Comparison of ENCODE assay signal across 9 mouse cellular contexts in the genomic region with DNA sequence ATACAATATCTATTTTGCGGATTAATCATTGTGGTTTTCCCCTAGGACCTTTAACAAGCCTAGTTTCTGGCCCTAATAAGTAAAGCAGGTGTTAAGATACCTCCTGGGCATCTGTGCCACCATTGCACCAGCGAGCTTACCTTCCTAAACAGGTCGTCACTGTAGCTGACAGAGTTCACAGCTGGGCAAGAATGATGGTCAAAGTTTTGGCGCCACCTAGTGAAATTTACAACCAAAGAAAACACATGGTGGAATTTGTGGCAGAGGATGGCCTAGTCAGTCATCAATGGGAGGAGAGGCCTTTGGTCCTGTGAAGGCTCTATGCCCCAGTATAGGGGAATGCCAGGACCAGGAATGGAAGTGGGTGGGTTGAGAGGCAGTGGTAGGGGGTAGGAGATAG. TPM values are rescaled to one million over a fixed set of nuclear protein-coding genes. Genes with fewer than 3 reads are reported as not detected.
A peak's percentile ranks its signal among the peaks of the same experiment; 100 is the strongest.
DNase-seq lines count a peak whose midpoint lies in the region; ATAC-seq lines count a peak whose summit lies in the region.
"Had no signal": no experiment of that assay in that cellular context is flagged by ENCODE, and none has a peak within 500 bp of the region (broad histone marks: within the 10 kb centered on the region; RNA-seq: fewer than 3 reads in every experiment).

No protein-coding gene starts in this region.

- no peaks in the 10 kb centered on the region for H3K4me1 ChIP-seq in midbrain, embryonic 12.5 days
- no peaks in the 10 kb centered on the region for H3K4me1 ChIP-seq in midbrain, embryonic 11.5 days (ENCODE audit: control insufficient read depth, insufficient read depth, low read length)
- H3K4me1 ChIP-seq: lung, embryonic 15.5 days had no signal

- no peaks in the 10 kb centered on the region for H3K9me3 ChIP-seq in midbrain, embryonic 12.5 days
- no peaks in the 10 kb centered on the region for H3K9me3 ChIP-seq in midbrain, embryonic 11.5 days (ENCODE audit: control insufficient read depth, low read length)
- H3K9me3 ChIP-seq: lung, embryonic 15.5 days had no signal

- ATAC-seq in midbrain, embryonic 12.5 days (ENCODE audit: low FRiP score, low read depth), result peak; percentile 38; the same call in 1 of the 2 replicates
- ATAC-seq in midbrain, embryonic 11.5 days (ENCODE audit: low FRiP score), result no peak

- no peaks in the 10 kb centered on the region for H3K36me3 ChIP-seq in midbrain, embryonic 12.5 days
- no peaks in the 10 kb centered on the region for H3K36me3 ChIP-seq in midbrain, embryonic 11.5 days (ENCODE audit: control insufficient read depth, insufficient read depth, low read length)
- H3K36me3 ChIP-seq: lung, embryonic 15.5 days had no signal

- 55% methylated on average over 4 of the region's 4 CpGs for WGBS in midbrain, embryonic 12.5 days
- 55% methylated on average over 4 of the region's 4 CpGs for WGBS in midbrain, embryonic 11.5 days

- H3K9ac ChIP-seq in midbrain, embryonic 12.5 days (replicated peaks), result no peak overlapping the region
- no peak overlapping the region for H3K9ac ChIP-seq in midbrain, embryonic 11.5 days (ENCODE audit: low read length)
- H3K9ac ChIP-seq: lung, embryonic 15.5 days had no signal

- no peak overlapping the region for H3K27ac ChIP-seq in midbrain, embryonic 12.5 days (replicated peaks)
- H3K27ac ChIP-seq in midbrain, embryonic 11.5 days (ENCODE audit: low read depth, low read length), result no peak overlapping the region
- H3K27ac ChIP-seq: lung, embryonic 15.5 days had no signal

- no peaks in the 10 kb centered on the region for H3K27me3 ChIP-seq in midbrain, embryonic 12.5 days
- no peaks in the 10 kb centered on the region for H3K27me3 ChIP-seq in midbrain, embryonic 11.5 days (ENCODE audit: control insufficient read depth, insufficient read depth, low read length)
- H3K27me3 ChIP-seq: lung, embryonic 15.5 days had no signal

- DNase-seq in adrenal gland, postnatal 10 days, result peak; percentile 21
- no peak for DNase-seq in adrenal gland, adult 8-10 months
- DNase-seq in midbrain, embryonic 11.5 days (ENCODE audit: low spot score, missing footprints), result no peak
- DNase-seq in forelimb bud, embryonic 11.5 days (ENCODE audit: low read depth, low spot score), result peak; percentile 45
- DNase-seq in thymus, postnatal 14 days, result peak; percentile 51
- no peak for DNase-seq in gastrocnemius, postnatal 25 days
- no peak for DNase-seq in gastrocnemius, postnatal 36 days

- no peak overlapping the region for H3K4me2 ChIP-seq in midbrain, embryonic 12.5 days (replicated peaks)
- no peak overlapping the region for H3K4me2 ChIP-seq in midbrain, embryonic 11.5 days
- H3K4me2 ChIP-seq: lung, embryonic 15.5 days had no signal

- no peak overlapping the region for H3K4me3 ChIP-seq in midbrain, embryonic 12.5 days
- H3K4me3 ChIP-seq in midbrain, embryonic 11.5 days (ENCODE audit: low read depth, low read length), result no peak overlapping the region
- H3K4me3 ChIP-seq: lung, embryonic 15.5 days had no signal

- intact Hi-C loops in gastrocnemius, postnatal 36 days (cut with DNase I), result no loop called here

RNA-seq across cellular contexts. Expression of gene Stpg2, which starts 41.0 kb away (rescaled TPM):
- total RNA-seq in adrenal gland, postnatal 10 days (2021), result under 1 TPM in 1 of 2 experiments, not detected in 1; 0.18 TPM
- under 1 TPM in 1 of 4 experiments, not detected in 3; 0.13 TPM for total RNA-seq in adrenal gland, adult 8-10 months (2022)
- 0.11 and 0.21 TPM in 2 replicates for polyA plus RNA-seq in midbrain, embryonic 12.5 days (2016; fragmentation: Nextera tagmentation; extraction: Ambion mirVana)
- polyA plus RNA-seq in midbrain, embryonic 11.5 days (2014; fragmentation: Nextera tagmentation; extraction: Ambion mirVana), result 0.15 TPM in 2 replicates
- not detected for total RNA-seq in gastrocnemius, postnatal 25 days (2021)
- total RNA-seq in gastrocnemius, postnatal 36 days (2021), result not detected
- polyA plus RNA-seq: lung, embryonic 15.5 days had no signal

Comparison
In these comparisons a context has a peak if more than half of its experiments do, and no peak if none do; other contexts are left out.
1. DNase-seq: peak in adrenal gland, postnatal 10 days (single experiment), forelimb bud, embryonic 11.5 days (single experiment) and thymus, postnatal 14 days (single experiment); none in adrenal gland, adult 8-10 months (single experiment), midbrain, embryonic 11.5 days (single experiment), gastrocnemius, postnatal 25 days (single experiment) and gastrocnemius, postnatal 36 days (0 of 2).